Mouse (Mus musculus) E14TG2a.4 (cell line): ENCODE measurements around the gene Snx32.

ENCODE experiments used
- CTCF ChIP-seq: conservative IDR thresholded peaks from 2 replicates; pipeline ENCODE4 v1.5.1; 2014; ENCODE audit warnings: low read length
- POU5F1 ChIP-seq: IDR thresholded peaks from 2 replicates; pipeline ENCODE4 v1.6.1; 2014; ENCODE audit warnings: low read length, borderline replicate concordance

DNA sequence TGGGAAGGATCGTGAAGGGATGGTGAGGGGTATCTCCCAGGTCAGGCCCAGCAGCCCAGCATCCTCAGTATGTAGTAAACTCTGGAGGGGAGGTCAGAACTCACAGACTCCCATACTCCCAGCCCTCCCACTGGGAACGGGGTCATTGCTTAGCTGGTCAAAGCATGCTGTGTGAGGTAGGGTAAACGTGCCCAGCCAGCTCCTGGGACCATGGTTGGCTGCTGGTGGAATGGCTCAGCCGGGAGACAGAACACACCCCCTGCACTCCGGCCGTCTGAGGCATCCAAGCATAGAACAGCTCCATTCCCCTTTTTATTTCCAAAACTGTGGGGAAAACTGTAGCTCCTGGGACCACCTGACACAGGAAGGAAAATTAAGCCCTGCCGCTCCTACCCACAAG lies 47.8 kb upstream of the Snx32 start:
- no peak for TF ChIP-seq CTCF
- TF ChIP-seq POU5F1 = no peak
